Mouse (Mus musculus): ENCODE results near the gene Psmc6.

The Psmc6 gene

DNA sequence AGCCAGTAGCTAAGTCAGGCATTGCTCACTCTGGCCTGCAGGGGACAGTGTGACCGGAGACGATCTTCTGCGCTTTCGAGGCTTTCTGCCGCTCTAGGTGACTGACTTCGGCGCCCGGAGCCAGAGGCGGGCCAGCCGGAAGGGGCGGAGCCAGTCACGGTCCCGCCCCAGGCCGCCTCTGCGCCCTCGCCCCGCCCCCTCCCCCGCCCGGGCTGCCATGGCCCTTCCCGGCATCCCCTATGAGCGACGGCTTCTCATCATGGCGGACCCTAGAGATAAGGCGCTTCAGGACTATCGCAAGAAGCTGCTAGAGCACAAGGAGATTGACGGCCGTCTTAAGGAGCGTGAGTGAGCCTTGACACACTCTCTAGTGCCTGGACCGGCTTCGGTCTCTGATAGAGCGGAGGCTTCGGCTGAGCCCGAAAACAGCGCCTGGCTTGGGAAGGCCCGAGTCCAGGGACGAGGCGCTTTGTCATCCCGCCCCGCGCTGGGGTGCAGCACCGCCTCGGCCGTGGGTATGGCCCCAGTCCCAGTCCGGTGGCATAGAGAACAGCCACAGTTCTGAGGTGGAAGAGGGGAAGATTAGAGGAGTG lies at the start of gene Psmc6:
TSS of gene Psmc6 (plus strand) at position 200 of the 593 bp plus-strand sequence.
- in situ Hi-C loops (cut with MboI, MseI), result loop anchor here (5.0 to 25.0 kb wide), 3 partner anchors 58 to 1933 kb away; partner anchors contain the start of gene Cdkn3 (in 1 of the 2)

DNA sequence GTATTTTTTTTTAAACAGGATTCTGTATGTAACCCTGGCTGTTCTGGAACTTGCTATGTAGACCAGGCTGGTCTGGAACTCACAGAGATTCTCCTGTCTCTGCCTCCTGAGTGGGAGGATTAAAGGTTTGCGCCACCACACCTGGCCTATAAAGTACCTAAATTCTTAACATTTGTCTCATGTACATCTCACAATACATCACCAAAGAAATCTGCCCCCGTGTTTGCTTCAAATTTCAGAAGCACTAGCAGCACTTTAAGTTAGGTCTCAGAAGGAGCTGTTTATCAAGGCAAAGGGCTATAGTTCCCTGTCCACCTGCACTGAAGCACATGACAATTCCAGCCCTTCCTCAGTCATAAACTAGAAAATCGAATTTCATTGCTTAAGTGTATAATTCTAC lies 47.5 kb upstream of the Psmc6 start:
- in situ Hi-C loops (cut with MboI, MseI), result no loop called here

DNA sequence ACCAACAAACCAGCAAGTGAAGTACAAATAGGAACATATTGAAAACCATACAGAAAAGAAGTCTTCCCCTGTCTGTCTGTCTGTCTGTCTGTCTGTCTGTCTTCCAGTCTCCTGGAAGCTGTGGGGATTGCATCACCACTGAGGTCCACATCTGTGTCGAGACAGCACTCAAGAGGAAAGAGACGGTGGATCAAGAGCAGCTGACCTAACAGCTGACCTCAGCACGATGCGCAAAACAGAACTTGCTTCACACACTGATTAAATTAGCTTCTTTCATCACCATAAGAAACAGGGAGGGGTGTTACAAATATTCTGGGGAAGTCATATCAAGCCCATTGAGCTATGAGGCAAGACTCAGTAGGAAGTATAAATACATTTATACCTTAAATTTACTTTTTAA lies 38.0 kb upstream of the Psmc6 start:
- in situ Hi-C loops (cut with MboI, MseI), result no loop called here

DNA sequence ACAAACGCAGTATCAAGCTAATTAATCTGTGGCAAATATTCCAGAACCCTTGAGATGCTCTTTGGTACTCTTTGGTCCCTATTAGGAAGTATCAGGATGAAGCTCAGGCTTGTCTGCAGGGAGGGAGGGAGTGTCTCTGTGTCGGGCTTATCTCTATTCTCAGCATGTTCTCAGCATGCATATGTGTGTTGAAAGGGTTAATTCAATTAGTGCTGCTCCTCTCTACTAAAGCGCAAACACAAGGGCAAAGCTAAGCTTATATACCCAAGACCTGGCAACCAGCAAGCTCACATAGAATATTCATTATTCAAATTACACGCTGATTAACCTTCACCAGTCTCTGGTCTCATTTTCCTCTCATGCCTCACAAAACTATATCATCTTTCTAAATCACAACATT lies 25.6 kb upstream of the Psmc6 start:
- in situ Hi-C loops (cut with MboI, MseI), result no loop called here

DNA sequence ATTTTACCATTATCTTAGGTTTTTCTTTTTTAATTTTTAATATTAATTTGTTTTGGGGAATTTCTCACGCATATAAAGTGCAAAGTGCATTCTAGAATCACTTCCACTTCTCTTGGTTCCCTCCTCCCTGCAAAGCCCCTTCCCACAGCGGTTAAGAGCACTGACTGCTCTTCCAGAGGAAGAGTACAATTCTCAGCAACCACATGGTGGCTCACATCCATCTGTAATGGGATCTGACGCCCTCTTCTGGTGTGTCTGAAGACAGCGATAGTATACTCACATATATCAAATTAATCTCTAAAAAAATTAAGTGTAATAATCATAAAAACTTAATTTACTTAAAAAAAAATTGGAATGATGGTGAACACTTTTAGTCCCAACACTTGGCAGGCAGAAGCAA lies 25.2 kb upstream of the Psmc6 start:
- in situ Hi-C loops (cut with MboI, MseI), result no loop called here

DNA sequence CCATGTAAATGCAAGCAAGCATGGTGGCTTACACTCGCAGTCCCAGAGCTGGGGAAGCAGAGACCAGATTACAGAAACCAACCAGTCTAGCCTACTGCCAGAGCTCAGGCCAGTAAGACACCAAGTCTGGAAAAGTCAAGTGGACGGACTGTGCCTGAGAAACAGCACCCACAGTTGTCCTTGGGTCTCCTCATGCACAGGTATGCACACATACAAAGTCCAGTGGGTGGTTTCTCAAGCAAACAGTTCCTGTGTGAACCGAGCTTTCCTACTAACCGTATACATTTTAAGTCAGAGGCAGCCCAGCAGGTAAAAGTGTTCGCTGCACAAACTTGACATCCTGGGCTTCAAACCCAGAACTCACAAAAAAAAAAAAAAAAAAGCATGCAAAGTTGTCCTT lies 23.7 kb upstream of the Psmc6 start:
- in situ Hi-C loops (cut with MboI, MseI), result loop anchor here in 1 of 2 experiments (5.0 kb wide), 1 partner anchor 36 kb away; no protein-coding TSS in a partner anchor

DNA sequence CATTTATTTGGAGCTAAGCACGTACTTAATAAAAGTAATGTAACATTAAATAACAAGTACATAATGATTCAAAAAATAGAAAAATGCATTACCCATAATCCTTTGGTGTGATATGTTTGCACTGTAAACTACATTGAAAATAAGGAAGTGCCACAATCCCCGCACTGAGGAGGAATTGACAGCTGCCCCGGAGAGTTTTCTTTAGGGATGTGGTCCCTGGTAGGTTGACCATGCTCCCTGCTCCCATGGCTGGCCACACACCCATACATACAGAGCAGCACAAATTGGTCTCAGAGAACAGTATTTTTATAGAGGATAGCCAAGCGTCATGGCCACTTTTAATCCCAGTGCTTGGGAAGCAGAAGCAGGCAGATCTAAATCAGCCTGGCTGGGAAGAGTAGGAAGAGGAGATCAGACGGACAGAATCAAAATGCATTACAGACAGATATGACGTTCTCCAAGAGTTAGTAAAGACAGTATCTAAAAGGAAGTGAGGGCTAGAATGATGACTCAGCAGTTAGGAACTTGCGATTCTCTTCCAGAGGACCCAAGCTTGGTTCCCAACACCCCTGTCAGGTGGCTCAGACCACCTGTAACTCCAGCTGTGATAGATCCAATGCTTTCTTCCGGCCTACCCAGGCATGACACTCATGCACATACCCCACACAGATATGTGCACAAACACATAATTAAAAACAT lies 21.8 kb upstream of the Psmc6 start:
- in situ Hi-C loops (cut with MboI, MseI), result loop anchor here in 1 of 2 experiments (5.0 kb wide), 1 partner anchor 35 kb away; no protein-coding TSS in a partner anchor

DNA sequence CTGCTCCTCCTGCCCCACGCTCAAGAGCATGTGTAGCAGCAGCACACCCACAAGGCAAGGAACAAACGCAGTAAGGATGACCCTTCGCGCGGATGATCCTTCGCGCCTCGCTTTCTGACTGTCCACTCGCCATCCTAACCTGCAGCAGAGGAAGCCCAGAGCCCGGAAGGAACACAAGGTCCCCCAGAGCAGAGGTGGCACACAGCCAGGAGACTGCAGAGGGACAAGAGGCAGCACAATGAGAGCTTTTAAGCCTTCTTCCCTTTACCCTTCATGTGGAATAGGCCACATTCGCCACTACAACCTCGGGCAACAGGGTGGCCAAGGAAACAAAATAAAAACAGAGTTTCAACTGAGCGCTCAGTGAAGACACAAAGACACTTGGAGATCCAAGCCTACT lies 19.9 kb upstream of the Psmc6 start:
- in situ Hi-C loops (cut with MboI, MseI), result loop anchor here in 1 of 2 experiments (5.0 to 10.0 kb wide), 3 partner anchors 33 to 1885 kb away; partner anchors contain the start of gene Ptger2

DNA sequence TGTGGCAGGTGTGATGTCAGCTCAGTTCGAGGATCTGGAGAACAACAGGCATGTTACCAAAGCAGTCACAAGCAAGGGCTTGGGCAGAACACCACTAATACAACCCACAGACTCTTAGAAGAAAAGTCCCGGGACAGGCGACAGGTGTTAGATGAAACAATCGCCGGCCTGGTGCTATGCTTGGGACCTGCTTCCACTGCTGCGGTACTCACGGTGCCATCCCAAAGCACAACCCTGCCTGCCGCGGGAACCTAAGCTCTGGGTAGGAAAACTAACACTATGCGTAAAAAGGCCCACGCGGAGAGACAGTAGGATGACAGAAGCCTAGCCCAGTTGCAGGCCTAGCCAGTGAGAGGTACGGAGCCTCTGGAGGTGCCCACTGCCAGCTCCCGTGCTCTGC lies 19.5 kb upstream of the Psmc6 start:
- in situ Hi-C loops (cut with MboI, MseI), result loop anchor here in 1 of 2 experiments (5.0 to 10.0 kb wide), 2 partner anchors 323 to 1885 kb away; partner anchors contain the start of gene Ptger2

DNA sequence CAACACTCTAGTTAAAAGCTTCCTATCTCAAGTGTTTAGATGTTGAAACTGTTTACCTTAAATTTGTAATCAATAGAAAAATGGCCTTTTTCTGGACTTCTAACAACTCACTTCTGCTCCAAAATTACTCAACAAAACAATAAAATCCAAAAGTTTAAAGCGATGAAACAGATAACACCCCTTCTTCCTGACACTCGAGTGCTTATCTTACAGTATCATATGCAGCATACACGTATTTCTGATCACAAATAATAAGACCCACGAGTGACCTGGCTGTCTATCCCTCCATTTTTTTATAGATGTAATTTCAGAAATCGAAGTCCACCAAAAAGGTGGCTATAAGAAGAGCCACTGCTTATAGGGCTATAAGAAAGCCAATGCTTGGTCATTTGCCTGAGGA lies 12.7 kb upstream of the Psmc6 start:
- in situ Hi-C loops (cut with MboI, MseI), result loop anchor here in 1 of 2 experiments (10.0 kb wide), 1 partner anchor 1878 kb away; no protein-coding TSS in a partner anchor

DNA sequence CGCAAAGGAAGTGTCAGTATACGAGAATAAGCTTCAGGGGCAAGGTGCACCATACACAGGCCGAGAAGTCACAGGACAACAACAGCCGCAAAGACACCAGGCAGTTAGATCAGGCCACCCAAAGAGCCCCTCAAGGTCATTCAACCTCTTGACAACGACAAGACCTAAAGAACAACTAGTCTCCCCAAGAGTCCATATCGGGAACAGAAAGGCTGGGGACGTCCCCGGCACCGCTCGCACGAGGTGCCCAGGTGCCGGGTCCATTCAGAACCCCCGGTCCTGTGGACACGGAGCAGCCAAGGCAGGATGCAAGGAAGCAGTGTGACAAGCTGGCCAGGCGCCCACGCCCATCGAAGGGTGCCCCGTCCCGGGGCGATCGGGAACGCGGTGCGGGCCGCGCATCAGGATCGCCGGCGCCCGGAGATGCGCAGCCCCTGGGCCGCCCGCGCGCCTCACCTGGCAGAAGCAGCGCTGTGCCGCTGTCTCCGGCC lies 11.6 kb upstream of the Psmc6 start:
- in situ Hi-C loops (cut with MboI, MseI), result loop anchor here in 1 of 2 experiments (10.0 kb wide), 1 partner anchor 1877 kb away; no protein-coding TSS in a partner anchor

DNA sequence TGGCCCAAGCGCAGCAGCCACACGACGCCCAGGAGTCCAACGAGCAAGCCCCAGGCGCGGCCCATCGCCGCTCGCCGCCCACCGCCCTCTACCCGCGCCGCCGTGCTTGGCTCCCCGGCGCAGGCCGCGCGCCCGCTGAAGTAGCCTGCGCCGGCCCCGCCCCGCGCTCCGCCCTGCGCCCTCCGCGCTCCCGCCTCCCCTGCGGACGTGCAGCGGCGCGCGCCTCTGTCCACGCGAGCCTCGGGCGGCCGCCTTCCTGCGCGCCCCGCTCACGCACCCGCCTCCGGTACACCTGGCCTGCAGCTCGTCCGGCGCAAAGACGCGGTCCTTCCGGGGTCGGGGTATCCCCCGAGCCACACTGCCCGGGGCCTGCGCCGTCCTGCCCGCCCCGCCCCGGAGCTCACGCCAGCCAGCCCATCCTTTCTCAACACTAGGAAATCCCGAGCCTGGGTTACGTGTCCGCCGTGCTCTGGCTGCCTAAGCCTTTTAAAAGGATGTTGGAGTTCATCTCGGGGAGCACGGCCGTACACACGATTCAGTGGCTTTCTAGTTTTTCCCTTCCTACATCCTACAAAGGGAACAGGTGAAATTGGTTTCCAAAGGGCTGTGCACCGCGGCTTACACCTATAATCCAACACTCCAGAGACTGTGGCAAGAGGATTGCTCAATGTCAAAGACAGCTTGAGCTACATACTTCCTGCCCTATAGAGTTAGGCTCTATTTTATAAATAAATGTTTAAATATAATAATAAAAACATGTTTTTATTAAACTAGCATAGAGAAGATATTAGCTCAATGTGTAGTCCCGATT lies 11.0 kb upstream of the Psmc6 start, which contains the start of gene Ero1l:
TSS of gene Ero1l (minus strand) at position 346 of the 811 bp plus-strand sequence.
- in situ Hi-C loops (cut with MboI, MseI), result loop anchor here in 1 of 2 experiments (10.0 kb wide), 1 partner anchor 1876 kb away; no protein-coding TSS in a partner anchor

DNA sequence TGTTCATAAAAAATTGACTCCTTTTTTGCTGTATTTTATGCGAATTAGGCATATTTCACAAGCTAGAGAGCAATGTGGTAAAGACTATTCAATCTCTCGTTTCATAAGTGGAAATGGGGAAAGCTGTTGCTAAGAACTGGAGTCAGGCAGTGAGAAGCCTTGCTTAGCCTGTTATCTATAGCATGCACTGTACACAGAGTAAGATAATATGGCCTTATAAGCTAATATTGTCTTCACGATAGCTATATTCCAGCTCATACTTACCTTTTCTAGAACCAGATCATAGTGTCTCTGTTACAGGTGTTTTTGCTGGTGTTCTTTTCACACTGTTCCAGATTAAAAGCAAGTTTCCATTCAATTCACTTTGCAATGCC lies 10.4 kb upstream of the Psmc6 start:
- in situ Hi-C loops (cut with MboI, MseI), result loop anchor here in 1 of 2 experiments (10.0 kb wide), 1 partner anchor 1876 kb away; no protein-coding TSS in a partner anchor

DNA sequence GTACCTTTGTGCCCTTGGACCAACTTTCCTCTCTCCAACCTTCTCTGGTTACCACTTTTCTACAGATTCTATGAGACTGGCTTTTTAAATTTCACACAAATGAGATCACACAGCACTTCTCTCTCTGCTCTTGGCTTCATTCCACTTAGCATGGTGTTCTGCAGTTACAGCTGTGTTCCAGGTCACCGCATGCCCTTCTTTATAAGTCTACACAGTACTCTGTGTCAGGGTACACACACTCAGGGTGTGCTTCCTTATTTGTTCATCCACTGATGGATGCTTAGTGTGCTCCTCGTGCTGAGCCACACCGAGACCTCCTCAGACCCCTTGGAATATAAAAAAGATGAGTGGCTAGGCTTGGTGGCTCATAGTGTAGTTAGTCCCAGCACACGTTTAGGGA lies 9.5 kb upstream of the Psmc6 start:
- in situ Hi-C loops (cut with MboI, MseI), result loop anchor here in 1 of 2 experiments (5.0 kb wide), 1 partner anchor 103 kb away; the partner anchor contains the start of gene Gpr137c

DNA sequence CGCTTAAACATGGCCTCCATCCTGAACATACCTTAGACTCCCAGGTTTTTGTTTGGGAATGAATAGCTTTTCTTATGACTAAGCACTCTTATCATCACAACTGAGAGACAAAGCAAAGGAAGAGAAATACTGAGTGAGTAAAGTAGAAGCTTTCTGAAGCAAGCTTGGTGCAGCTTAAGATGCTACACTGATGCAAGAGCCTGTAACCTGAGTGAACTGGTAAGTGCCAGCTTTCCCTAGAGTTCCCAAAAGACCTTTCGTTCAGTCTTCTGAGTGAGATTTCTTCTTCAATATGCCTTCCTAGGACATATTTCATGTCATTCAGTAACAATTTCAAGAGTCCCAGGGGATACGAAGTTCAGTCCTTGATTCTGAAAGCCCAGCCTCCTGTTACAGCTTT lies 8.5 kb upstream of the Psmc6 start:
- in situ Hi-C loops (cut with MboI, MseI), result loop anchor here in 1 of 2 experiments (5.0 kb wide), 1 partner anchor 104 kb away; the partner anchor contains the start of gene Gpr137c

DNA sequence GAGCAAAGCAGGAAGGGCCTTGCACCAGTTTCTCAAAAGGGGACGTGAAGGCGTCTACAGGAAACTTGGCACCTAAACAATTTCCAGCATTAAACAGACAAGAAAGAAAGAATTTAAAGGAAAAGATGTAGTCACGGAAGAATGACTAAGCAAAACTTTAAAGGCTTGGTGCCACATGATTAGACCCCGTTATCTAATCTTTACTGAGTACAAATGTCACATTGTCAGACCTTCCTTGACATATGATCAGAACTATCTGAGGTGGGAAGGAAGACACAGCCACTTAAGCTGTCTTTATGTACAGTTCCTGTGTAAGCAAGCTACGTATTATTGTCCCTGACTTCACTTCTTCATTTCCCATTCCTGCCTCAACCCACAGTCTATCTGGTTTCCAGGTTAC lies 8.0 kb upstream of the Psmc6 start:
- in situ Hi-C loops (cut with MboI, MseI), result loop anchor here in 1 of 2 experiments (5.0 kb wide), 1 partner anchor 104 kb away; the partner anchor contains the start of gene Gpr137c

DNA sequence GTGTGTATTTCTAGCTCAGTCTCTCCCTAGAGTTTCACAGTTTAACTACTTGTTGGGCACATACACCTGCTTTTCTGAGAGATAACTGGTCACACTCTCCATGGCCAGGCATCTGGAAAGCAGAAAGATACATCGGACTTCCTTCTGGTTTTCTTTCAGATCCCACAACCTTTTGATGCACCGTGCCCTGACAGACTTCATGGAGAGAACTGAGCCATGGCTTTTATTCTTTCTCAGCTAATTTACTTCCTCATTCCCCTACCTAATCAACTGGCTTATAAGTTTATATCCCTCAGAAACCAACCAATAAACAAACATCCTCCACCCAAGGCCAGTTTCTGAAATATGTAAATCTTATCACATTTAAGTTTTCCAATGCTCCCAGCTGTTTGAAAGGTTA lies 7.1 kb upstream of the Psmc6 start:
- in situ Hi-C loops (cut with MboI, MseI), result loop anchor here in 1 of 2 experiments (5.0 kb wide), 1 partner anchor 105 kb away; the partner anchor contains the start of gene Gpr137c

DNA sequence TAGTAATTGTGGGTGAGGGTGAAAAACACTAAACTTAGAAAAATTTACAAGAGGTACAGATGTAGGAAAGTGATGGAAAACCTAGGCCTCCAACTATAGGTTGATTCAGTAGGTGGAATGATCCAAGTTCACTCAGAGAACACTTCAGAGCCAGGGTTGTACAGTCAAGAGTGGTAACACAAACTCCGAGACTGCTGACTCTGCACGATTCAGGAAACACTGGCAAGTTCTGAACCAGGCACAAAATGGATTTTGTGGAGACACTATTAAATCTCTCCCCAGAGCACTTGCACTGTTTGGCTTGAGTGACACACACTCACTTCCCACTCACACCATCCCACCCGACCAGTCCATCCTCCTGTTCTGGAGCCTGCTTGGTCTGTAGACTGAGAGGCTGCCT lies 6.3 kb upstream of the Psmc6 start:
- in situ Hi-C loops (cut with MboI, MseI), result loop anchor here in 1 of 2 experiments (5.0 kb wide), 1 partner anchor 106 kb away; the partner anchor contains the start of gene Gpr137c

DNA sequence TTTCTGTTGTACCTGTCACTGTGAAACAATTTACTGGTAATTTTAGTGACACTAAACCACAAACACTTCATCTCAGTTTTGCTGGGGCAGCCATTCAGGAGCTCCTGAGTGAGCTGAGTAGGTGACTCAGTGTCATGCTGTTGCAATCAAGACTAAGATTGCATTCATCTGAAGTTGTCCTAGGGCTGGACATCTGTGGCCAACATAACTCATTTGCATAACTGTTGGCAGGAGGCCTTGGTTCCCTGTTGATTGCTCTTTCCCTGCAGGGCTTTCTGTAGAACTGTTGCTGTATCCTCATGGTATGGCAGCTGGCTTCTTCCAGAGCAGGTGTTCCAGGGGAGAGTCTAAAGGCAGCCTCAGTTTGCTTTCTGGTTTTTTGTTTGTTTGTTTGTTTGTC lies 4.1 kb upstream of the Psmc6 start:
- in situ Hi-C loops (cut with MboI, MseI), result loop anchor here (25.0 kb wide), 2 partner anchors 1437 to 1937 kb away; partner anchors contain the start of gene Cdkn3 (in 1 of the 2)

DNA sequence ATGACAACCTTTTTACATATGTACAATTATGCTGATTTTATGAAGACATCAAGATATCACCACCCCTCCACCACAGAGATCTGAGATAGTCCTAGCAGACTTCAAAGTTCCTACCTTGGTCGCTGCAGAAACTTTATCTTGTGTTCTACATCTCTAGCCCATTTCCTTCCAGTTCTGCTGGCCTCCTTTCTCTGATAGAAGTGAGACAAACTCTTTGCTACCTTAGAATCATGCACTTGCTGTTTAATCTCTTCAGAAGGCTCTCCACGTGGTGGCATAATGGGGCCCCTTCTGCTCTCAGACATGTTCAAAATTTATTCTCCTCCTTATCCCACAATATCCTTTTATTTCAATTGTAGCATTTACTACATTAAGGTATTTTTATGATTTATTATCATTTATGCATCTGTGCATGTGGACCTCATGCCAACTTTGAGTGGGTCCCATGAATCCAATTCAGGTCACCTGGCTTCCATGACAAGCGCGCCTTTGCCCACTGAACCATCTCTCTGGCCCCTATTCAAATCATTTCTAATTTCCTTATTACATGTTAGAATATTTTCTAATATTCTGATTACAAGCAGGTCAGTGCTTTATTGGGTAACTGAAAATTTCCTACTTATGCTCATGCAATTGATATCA lies 1.4 kb upstream of the Psmc6 start:
- in situ Hi-C loops (cut with MboI, MseI), result loop anchor here (25.0 kb wide), 2 partner anchors 1434 to 1934 kb away; partner anchors contain the start of gene Cdkn3 (in 1 of the 2)
